Mouse (Mus musculus): ENCODE data around the gene Gm4724. TPM values are rescaled to one million over a fixed set of nuclear protein-coding genes. Genes with fewer than 3 reads are reported as not detected.

The Gm4724 gene
- 0.32 and 0.38 TPM in 2 replicates for polyA plus RNA-seq (2012; rRNA removed; ENCODE audit: low replicate concordance)

GRCm38 (mm10) chr2:175435707-175436106 lies at the start of gene Gm4724:
Gm4724 (minus strand) TSS chr2:175435807.

GRCm38 (mm10) chr2:175469685-175470084 lies 34.1 kb upstream of the Gm4724 start, which contains the start of gene Zfp965:
Zfp965 (plus strand) TSS chr2:175469985.

Other genes starting within 250 kb of the Gm4724 start
- 0.77 and 1.5 TPM in 2 replicates for gene Gm14391, start 228.9 kb downstream of the Gm4724 start, polyA plus RNA-seq (2012; rRNA removed; ENCODE audit: low replicate concordance)
- not detected in 2 replicates for gene Gm14440, start 160.7 kb downstream of the Gm4724 start, polyA plus RNA-seq (2012; rRNA removed; ENCODE audit: low replicate concordance)
- gene Gm4631, start 97.6 kb downstream of the Gm4724 start, polyA plus RNA-seq (2012; rRNA removed; ENCODE audit: low replicate concordance): 0.12 and 0.19 TPM in 2 replicates
- not detected in 2 replicates for gene Zfp968, start 63.4 kb downstream of the Gm4724 start, polyA plus RNA-seq (2012; rRNA removed; ENCODE audit: low replicate concordance)
- gene Zfp965, start 34.2 kb upstream of the Gm4724 start, polyA plus RNA-seq (2012; rRNA removed; ENCODE audit: low replicate concordance): not detected in 2 replicates
- not detected in 2 replicates for gene Gm11007, start 208.2 kb upstream of the Gm4724 start, polyA plus RNA-seq (2012; rRNA removed; ENCODE audit: low replicate concordance)